Mouse (Mus musculus): Measurements from ENCODE around the gene A630095N17Rik. TPM values are rescaled to one million over a fixed set of nuclear protein-coding genes. Genes with fewer than 3 reads are reported as not detected.
A peak's percentile ranks its signal among the peaks of the same experiment; 100 is the strongest.

A630095N17Rik gene
- polyA plus RNA-seq, 1 experiment = not detected

- WGBS = 48% methylated on average over 2 of the region's 2 CpGs
- Histone ChIP-seq H3K27ac (ENCODE audit: insufficient read depth, low read depth, low read length) (no peak overlapping the region), H3K4me3 (ENCODE audit: insufficient read depth, low read depth, low read length) (no peak overlapping the region), H3K4me1 (ENCODE audit: control insufficient read depth, insufficient read depth, low read length) (peaks cover 10% of the 10 kb centered on the region)
- TF ChIP-seq POLR2A (IDR thresholded peaks at IDR 0.05; ENCODE audit: insufficient read depth, low read depth, low read length) (no peak), CTCF (IDR thresholded peaks at IDR 0.05; ENCODE audit: insufficient read depth, low read depth, low read length) (no peak)
These were observed 43.9 kb downstream of the A630095N17Rik start for GRCm38 (mm10) chr1:75187914-75188483.

- TF ChIP-seq POLR2A (IDR thresholded peaks at IDR 0.05; ENCODE audit: insufficient read depth, low read depth, low read length) (no peak), CTCF (IDR thresholded peaks at IDR 0.05; ENCODE audit: insufficient read depth, low read depth, low read length) (no peak)
- Histone ChIP-seq H3K4me3 (ENCODE audit: insufficient read depth, low read depth, low read length) (no peak overlapping the region), H3K27ac (ENCODE audit: insufficient read depth, low read depth, low read length) (no peak overlapping the region), H3K4me1 (ENCODE audit: control insufficient read depth, insufficient read depth, low read length) (peaks cover 10% of the 10 kb centered on the region)
These were observed 44.8 kb downstream of the A630095N17Rik start for GRCm38 (mm10) chr1:75187126-75187525.

GRCm38 (mm10) chr1:75185495-75185894 is 46.4 kb downstream of the A630095N17Rik start:
- Histone ChIP-seq H3K4me1 (ENCODE audit: control insufficient read depth, insufficient read depth, low read length) (peaks cover 6% of the 10 kb centered on the region), H3K4me3 (ENCODE audit: insufficient read depth, low read depth, low read length) (no peak overlapping the region), H3K27ac (ENCODE audit: insufficient read depth, low read depth, low read length) (no peak overlapping the region)
- WGBS = 92% methylated on average over 11 of the region's 11 CpGs
- no peak for TF ChIP-seq POLR2A (IDR thresholded peaks at IDR 0.05; ENCODE audit: insufficient read depth, low read depth, low read length)
- no peak for TF ChIP-seq CTCF (IDR thresholded peaks at IDR 0.05; ENCODE audit: insufficient read depth, low read depth, low read length)

GRCm38 (mm10) chr1:75182160-75182559 is 49.7 kb downstream of the A630095N17Rik start:
- TF ChIP-seq POLR2A (IDR thresholded peaks at IDR 0.05; ENCODE audit: insufficient read depth, low read depth, low read length) (no peak), CTCF (IDR thresholded peaks at IDR 0.05; ENCODE audit: insufficient read depth, low read depth, low read length) (no peak; the same call in 1 of the 2 replicates)

GRCm38 (mm10) chr1:75181377-75181870 is 50.5 kb downstream of the A630095N17Rik start:
- 73% methylated on average over 4 of the region's 4 CpGs for WGBS
- Histone ChIP-seq H3K27ac (ENCODE audit: insufficient read depth, low read depth, low read length) (no peak overlapping the region), H3K4me3 (ENCODE audit: insufficient read depth, low read depth, low read length) (no peak overlapping the region), H3K4me1 (ENCODE audit: control insufficient read depth, insufficient read depth, low read length) (peaks cover 11% of the 10 kb centered on the region)
- TF ChIP-seq POLR2A (IDR thresholded peaks at IDR 0.05; ENCODE audit: insufficient read depth, low read depth, low read length) = no peak
- no peak for TF ChIP-seq CTCF (IDR thresholded peaks at IDR 0.05; ENCODE audit: insufficient read depth, low read depth, low read length)

More at GRCm38 (mm10) chr1:75182160-75182559, 49.7 kb downstream of the A630095N17Rik start:
- Histone ChIP-seq H3K27ac (ENCODE audit: insufficient read depth, low read depth, low read length) (no peak overlapping the region), H3K4me1 (ENCODE audit: control insufficient read depth, insufficient read depth, low read length) (peaks cover 11% of the 10 kb centered on the region), H3K4me3 (ENCODE audit: insufficient read depth, low read depth, low read length) (no peak overlapping the region)
- 73% methylated on average over 4 of the region's 4 CpGs for WGBS

DNA sequence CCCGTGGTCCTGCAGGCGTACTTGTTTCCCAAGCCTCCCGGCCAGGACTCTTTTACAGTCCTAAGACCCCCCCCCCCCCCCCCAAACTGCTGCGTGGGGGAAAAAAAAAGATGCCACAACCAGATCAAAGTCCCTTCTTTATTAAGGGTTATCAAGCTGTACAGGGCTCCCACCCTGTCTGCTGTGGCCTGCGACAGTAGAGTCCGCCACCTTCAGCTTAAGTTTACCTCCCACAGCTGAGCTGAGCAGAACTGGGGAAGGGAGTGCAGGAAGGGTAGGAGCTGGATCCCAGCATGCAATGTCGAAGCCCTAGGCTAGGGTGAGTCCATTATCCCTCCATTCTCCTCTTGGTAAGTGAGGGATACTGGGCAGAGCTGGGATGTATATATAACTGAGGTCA is 51.2 kb downstream of the A630095N17Rik start:
- 29% methylated on average over 7 of the region's 7 CpGs for WGBS
- no peak overlapping the region for H3K4me3 ChIP-seq (ENCODE audit: insufficient read depth, low read depth, low read length)
- H3K4me1 ChIP-seq (ENCODE audit: control insufficient read depth, insufficient read depth, low read length) = peaks cover 11% of the 10 kb centered on the region
- H3K27ac ChIP-seq (ENCODE audit: insufficient read depth, low read depth, low read length) = no peak overlapping the region
- no peak for TF ChIP-seq CTCF (IDR thresholded peaks at IDR 0.05; ENCODE audit: insufficient read depth, low read depth, low read length)
- no peak for TF ChIP-seq POLR2A (IDR thresholded peaks at IDR 0.05; ENCODE audit: insufficient read depth, low read depth, low read length)

GRCm38 (mm10) chr1:75180105-75180590 is 51.8 kb downstream of the A630095N17Rik start, which contains the start of gene Abcb6:
Gene Abcb6, minus strand, starts transcription at chr1:75180392.
- Histone ChIP-seq H3K27ac (ENCODE audit: insufficient read depth, low read depth, low read length) (no peak within 1 kb of the TSS), H3K4me3 (ENCODE audit: insufficient read depth, low read depth, low read length) (peak within 1 kb of the TSS; percentile 70), H3K4me1 (ENCODE audit: control insufficient read depth, insufficient read depth, low read length) (peaks cover 11% of the 10 kb centered on the region)
- TF ChIP-seq CTCF (IDR thresholded peaks at IDR 0.05; ENCODE audit: insufficient read depth, low read depth, low read length) (no peak), POLR2A (IDR thresholded peaks at IDR 0.05; ENCODE audit: insufficient read depth, low read depth, low read length) (peak; percentile 24; the same call in 1 of the 2 replicates)
- WGBS = under 1% methylated on average over 31 of the region's 31 CpGs

GRCm38 (mm10) chr1:75179334-75180104 is 52.4 kb downstream of the A630095N17Rik start:
- WGBS = 2% methylated on average over 23 of the region's 23 CpGs
- H3K4me3 ChIP-seq (ENCODE audit: insufficient read depth, low read depth, low read length) = peak overlapping the region; percentile 70

More at GRCm38 (mm10) chr1:75179334-75180104, 52.4 kb downstream of the A630095N17Rik start:
- no peak overlapping the region for H3K27ac ChIP-seq (ENCODE audit: insufficient read depth, low read depth, low read length)
- TF ChIP-seq POLR2A (IDR thresholded peaks at IDR 0.05; ENCODE audit: insufficient read depth, low read depth, low read length) = no peak; the same call in 1 of the 2 replicates
- no peak for TF ChIP-seq CTCF (IDR thresholded peaks at IDR 0.05; ENCODE audit: insufficient read depth, low read depth, low read length)
- H3K4me1 ChIP-seq (ENCODE audit: control insufficient read depth, insufficient read depth, low read length) = peaks cover 11% of the 10 kb centered on the region

Other genes starting within 250 kb of the A630095N17Rik start
- gene Nhej1, start 106.9 kb downstream of the A630095N17Rik start, polyA plus RNA-seq (2012; ENCODE audit: insufficient read depth, insufficient read length, low replicate concordance, missing spikeins) = not detected in 2 replicates
- not detected in 2 replicates for gene Slc23a3, start 98.2 kb downstream of the A630095N17Rik start, polyA plus RNA-seq (2012; ENCODE audit: insufficient read depth, insufficient read length, low replicate concordance, missing spikeins)
- 190 TPM in 1 of 2 replicates, not detected in the other for gene Cnppd1, start 89.4 kb downstream of the A630095N17Rik start, polyA plus RNA-seq (2012; ENCODE audit: insufficient read depth, insufficient read length, low replicate concordance, missing spikeins)
- not detected in 2 replicates for gene Retreg2, start 89.3 kb downstream of the A630095N17Rik start, polyA plus RNA-seq (2012; ENCODE audit: insufficient read depth, insufficient read length, low replicate concordance, missing spikeins)
- not detected in 2 replicates for gene Zfand2b, start 63.5 kb downstream of the A630095N17Rik start, polyA plus RNA-seq (2012; ENCODE audit: insufficient read depth, insufficient read length, low replicate concordance, missing spikeins)
- not detected in 2 replicates for gene Abcb6, start 51.7 kb downstream of the A630095N17Rik start, polyA plus RNA-seq (2012; ENCODE audit: insufficient read depth, insufficient read length, low replicate concordance, missing spikeins)
- not detected in 2 replicates for gene Ankzf1, start 40.0 kb downstream of the A630095N17Rik start, polyA plus RNA-seq (2012; ENCODE audit: insufficient read depth, insufficient read length, low replicate concordance, missing spikeins)
- not detected in 2 replicates for gene Atg9a, start 39.9 kb downstream of the A630095N17Rik start, polyA plus RNA-seq (2012; ENCODE audit: insufficient read depth, insufficient read length, low replicate concordance, missing spikeins)
- not detected in 2 replicates for gene Glb1l, start 21.3 kb downstream of the A630095N17Rik start, polyA plus RNA-seq (2012; ENCODE audit: insufficient read depth, insufficient read length, low replicate concordance, missing spikeins)
- gene Stk16, start 21.3 kb downstream of the A630095N17Rik start, polyA plus RNA-seq (2012; ENCODE audit: insufficient read depth, insufficient read length, low replicate concordance, missing spikeins) = not detected in 2 replicates
- gene Tuba4a, start 12.2 kb downstream of the A630095N17Rik start, polyA plus RNA-seq (2012; ENCODE audit: insufficient read depth, insufficient read length, low replicate concordance, missing spikeins) = not detected in 2 replicates
- not detected in 2 replicates for gene Dnajb2, start 4.3 kb upstream of the A630095N17Rik start, polyA plus RNA-seq (2012; ENCODE audit: insufficient read depth, insufficient read length, low replicate concordance, missing spikeins)
- gene Ptprn, start 32.4 kb upstream of the A630095N17Rik start, polyA plus RNA-seq (2012; ENCODE audit: insufficient read depth, insufficient read length, low replicate concordance, missing spikeins) = not detected in 2 replicates
- gene Resp18, start 46.3 kb upstream of the A630095N17Rik start, polyA plus RNA-seq (2012; ENCODE audit: insufficient read depth, insufficient read length, low replicate concordance, missing spikeins) = not detected in 2 replicates
- gene Dnpep, start 85.9 kb upstream of the A630095N17Rik start, polyA plus RNA-seq (2012; ENCODE audit: insufficient read depth, insufficient read length, low replicate concordance, missing spikeins) = not detected in 2 replicates
- not detected in 2 replicates for gene Des, start 128.2 kb upstream of the A630095N17Rik start, polyA plus RNA-seq (2012; ENCODE audit: insufficient read depth, insufficient read length, low replicate concordance, missing spikeins)
- gene Speg, start 143.2 kb upstream of the A630095N17Rik start, polyA plus RNA-seq (2012; ENCODE audit: insufficient read depth, insufficient read length, low replicate concordance, missing spikeins) = not detected in 2 replicates
- not detected in 2 replicates for gene Gmppa, start 203.8 kb upstream of the A630095N17Rik start, polyA plus RNA-seq (2012; ENCODE audit: insufficient read depth, insufficient read length, low replicate concordance, missing spikeins)
- not detected in 2 replicates for gene Asic4, start 218.3 kb upstream of the A630095N17Rik start, polyA plus RNA-seq (2012; ENCODE audit: insufficient read depth, insufficient read length, low replicate concordance, missing spikeins)
- not detected in 2 replicates for gene Chpf, start 247.2 kb upstream of the A630095N17Rik start, polyA plus RNA-seq (2012; ENCODE audit: insufficient read depth, insufficient read length, low replicate concordance, missing spikeins)
- not detected in 2 replicates for gene Tmem198, start 247.4 kb upstream of the A630095N17Rik start, polyA plus RNA-seq (2012; ENCODE audit: insufficient read depth, insufficient read length, low replicate concordance, missing spikeins)